Mouse (Mus musculus): ENCODE measurements around the gene Gm10972. TPM values are rescaled to one million over a fixed set of nuclear protein-coding genes. Genes with fewer than 3 reads are reported as not detected.
"Not testable (repeated sequence)": the region's sequence is repeated elsewhere in the genome, so short reads cannot be mapped to it uniquely, and the experiment has no call there.

Gene Gm10972
- not detected for polyA plus RNA-seq (2012; fragmentation: generic; extraction: Trizol)
- long read RNA-seq, experiment 1, result 0 reads
- long read RNA-seq, experiment 2, result 0 reads

DNA sequence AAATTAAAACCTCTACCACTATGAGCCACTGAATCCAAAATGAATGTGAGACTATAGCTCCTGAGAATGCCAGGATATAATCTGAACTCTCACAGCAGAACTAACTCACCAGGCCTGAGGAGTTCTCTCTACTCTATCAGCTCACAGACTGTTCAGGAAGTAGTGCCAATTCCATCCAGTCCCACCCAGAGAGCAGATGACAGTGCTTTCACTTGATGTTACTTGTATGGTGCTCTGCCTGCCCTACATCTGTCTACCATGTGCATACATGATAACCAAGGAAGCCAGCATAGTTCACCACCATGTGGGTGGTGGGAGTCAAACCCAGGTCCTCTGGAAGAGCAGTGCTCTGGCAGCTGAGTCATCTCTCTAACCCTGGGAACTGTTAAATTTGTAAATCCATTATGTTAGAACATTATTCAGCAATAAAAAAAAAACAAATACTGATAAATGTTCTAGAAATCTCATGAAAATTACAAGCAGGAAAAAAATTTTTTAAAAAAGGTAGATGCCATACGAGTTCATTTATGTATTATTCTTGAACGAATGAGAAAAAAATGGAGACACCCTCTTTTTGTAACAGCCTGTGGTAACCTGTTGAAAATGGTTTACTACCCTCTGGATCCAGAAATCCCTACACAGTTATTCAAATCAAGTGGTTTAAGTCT is at the start of gene Gm10972:
Gm10972 (plus strand) TSS at position 618 of the 668 bp plus-strand sequence.
- not testable (repeated sequence) for H3K79me2 ChIP-seq (ENCODE audit: control insufficient read depth, insufficient read depth); H3K36me3 ChIP-seq (ENCODE audit: control insufficient read depth, insufficient read depth); H3ac ChIP-seq (ENCODE audit: control insufficient read depth, insufficient read length, low read depth); H3K79me3 ChIP-seq (ENCODE audit: low read depth); H3K4me3 ChIP-seq (ENCODE audit: insufficient read depth, poor library complexity, severe bottlenecking); H3K27me3 ChIP-seq (ENCODE audit: control insufficient read depth, insufficient read depth, insufficient read length)

DNA sequence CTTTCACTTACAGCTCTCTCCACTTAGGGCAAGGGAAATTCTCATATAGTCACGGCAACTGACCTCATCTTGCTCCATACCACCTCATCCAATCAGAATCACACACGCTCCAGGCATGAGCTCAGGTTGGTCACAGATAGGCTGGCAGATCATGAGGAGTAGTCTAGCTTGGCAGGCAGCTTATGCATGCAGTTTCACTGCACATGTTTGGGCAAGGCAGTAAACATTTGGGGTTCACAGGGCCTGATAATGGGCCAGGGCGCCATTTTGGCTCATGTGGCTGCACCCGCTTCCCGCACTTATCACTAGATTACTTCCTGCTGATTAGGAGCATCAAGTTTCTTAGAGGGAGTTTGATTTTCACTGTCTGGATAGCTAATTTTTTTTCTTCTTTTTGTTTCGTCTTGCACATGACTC is 47.0 kb upstream of the Gm10972 start:
- Histone ChIP-seq H3K79me2 (ENCODE audit: control insufficient read depth, insufficient read depth) (no peaks in the 10 kb centered on the region), H3K36me3 (ENCODE audit: control insufficient read depth, insufficient read depth) (no peaks in the 10 kb centered on the region), H3K4me3 (ENCODE audit: insufficient read depth, poor library complexity, severe bottlenecking) (no peak overlapping the region), H3ac (ENCODE audit: control insufficient read depth, insufficient read length, low read depth) (no peak overlapping the region), H3K79me3 (ENCODE audit: low read depth) (no peaks in the 10 kb centered on the region), H3K27me3 (ENCODE audit: control insufficient read depth, insufficient read depth, insufficient read length) (no peaks in the 10 kb centered on the region)
- TF ChIP-seq USF1 (IDR thresholded peaks at IDR 0.05; ENCODE audit: low read depth), result no peak
- no peak for TF ChIP-seq CEBPB (IDR thresholded peaks at IDR 0.05; ENCODE audit: low read depth)
- TF ChIP-seq MYOG (IDR thresholded peaks at IDR 0.05; ENCODE audit: control insufficient read depth, extremely low read depth, insufficient read length), result no peak
- no peak for TF ChIP-seq CTCF (IDR thresholded peaks at IDR 0.05; ENCODE audit: control insufficient read depth, insufficient read depth, insufficient read length)
- no peak for TF ChIP-seq MAX (IDR thresholded peaks at IDR 0.05)
- no peak for TF ChIP-seq MYOD1 (IDR thresholded peaks at IDR 0.05; ENCODE audit: control insufficient read depth, insufficient read length, low read depth)
- TF ChIP-seq FOSL1 (IDR thresholded peaks at IDR 0.05; ENCODE audit: insufficient read depth, low read length, poor library complexity, severe bottlenecking), result no peak

DNA sequence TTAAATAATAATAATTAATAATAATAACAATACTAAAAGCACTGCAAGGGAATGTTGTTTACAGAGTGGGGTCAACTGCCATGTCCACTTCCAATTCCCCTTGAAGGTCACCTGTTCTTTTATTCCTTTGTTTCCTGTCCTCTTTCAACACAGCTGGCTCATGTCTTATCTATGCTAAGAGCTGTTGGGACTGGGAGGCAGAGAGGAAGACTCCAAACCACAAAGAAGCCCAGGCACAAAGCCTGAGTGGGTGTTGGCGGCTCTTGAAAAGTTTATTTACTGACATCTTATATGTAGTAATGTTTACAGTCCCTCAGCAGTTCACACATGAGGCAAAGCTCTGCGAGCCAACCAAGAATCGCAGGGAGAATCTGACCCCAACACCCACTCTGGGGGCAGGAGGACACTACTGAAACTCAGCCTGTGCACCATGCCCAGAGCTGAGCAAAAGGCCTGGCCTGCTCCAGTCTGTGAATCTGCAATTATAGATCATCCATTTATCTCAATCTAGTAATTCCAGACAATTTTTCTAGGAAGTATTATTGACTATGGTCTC is 45.6 kb upstream of the Gm10972 start:
- no peaks in the 10 kb centered on the region for H3K27me3 ChIP-seq (ENCODE audit: control insufficient read depth, insufficient read depth, insufficient read length)
- H3K79me2 ChIP-seq (ENCODE audit: control insufficient read depth, insufficient read depth), result no peaks in the 10 kb centered on the region
- TF ChIP-seq FOSL1 (IDR thresholded peaks at IDR 0.05; ENCODE audit: insufficient read depth, low read length, poor library complexity, severe bottlenecking), result no peak
- no peak for TF ChIP-seq USF1 (IDR thresholded peaks at IDR 0.05; ENCODE audit: low read depth)
- TF ChIP-seq MYOG (IDR thresholded peaks at IDR 0.05; ENCODE audit: control insufficient read depth, extremely low read depth, insufficient read length), result no peak
- TF ChIP-seq CEBPB (IDR thresholded peaks at IDR 0.05; ENCODE audit: low read depth), result no peak
- no peak overlapping the region for H3K4me3 ChIP-seq (ENCODE audit: insufficient read depth, poor library complexity, severe bottlenecking)
- H3K36me3 ChIP-seq (ENCODE audit: control insufficient read depth, insufficient read depth), result no peaks in the 10 kb centered on the region
- H3K79me3 ChIP-seq (ENCODE audit: low read depth), result no peaks in the 10 kb centered on the region
- H3ac ChIP-seq (ENCODE audit: control insufficient read depth, insufficient read length, low read depth), result no peak overlapping the region

DNA sequence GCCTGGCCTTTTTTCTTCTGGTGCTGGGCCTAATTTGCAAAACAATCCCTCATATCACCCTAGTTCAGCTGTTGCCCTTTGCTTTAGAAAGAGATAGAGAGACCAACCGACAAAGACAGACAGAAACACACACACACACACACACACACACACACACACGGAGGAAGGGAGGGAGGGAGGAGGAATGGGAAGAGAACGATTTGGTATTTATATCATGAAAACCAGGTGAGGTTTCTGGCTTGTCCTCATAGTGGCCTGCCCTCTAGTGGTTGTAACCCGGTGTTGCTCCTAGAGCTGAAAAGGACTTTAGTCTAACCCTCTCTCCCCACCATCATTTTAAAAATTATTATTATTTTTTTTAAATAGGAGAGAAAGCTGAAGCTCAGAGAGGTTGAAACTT is 41.0 kb upstream of the Gm10972 start:
- no peak for TF ChIP-seq FOSL1 (IDR thresholded peaks at IDR 0.05; ENCODE audit: insufficient read depth, low read length, poor library complexity, severe bottlenecking)
- no peak for TF ChIP-seq USF1 (IDR thresholded peaks at IDR 0.05; ENCODE audit: low read depth)
- peak; percentile 26 for TF ChIP-seq CTCF (IDR thresholded peaks at IDR 0.05; ENCODE audit: control insufficient read depth, insufficient read depth, insufficient read length)
- no peak for TF ChIP-seq MYOG (IDR thresholded peaks at IDR 0.05; ENCODE audit: control insufficient read depth, extremely low read depth, insufficient read length)
- TF ChIP-seq MAX (IDR thresholded peaks at IDR 0.05), result no peak
- no peaks in the 10 kb centered on the region for H3K27me3 ChIP-seq (ENCODE audit: control insufficient read depth, insufficient read depth, insufficient read length)
- no peak overlapping the region for H3ac ChIP-seq (ENCODE audit: control insufficient read depth, insufficient read length, low read depth)
- H3K79me3 ChIP-seq (ENCODE audit: low read depth), result no peaks in the 10 kb centered on the region
- H3K4me3 ChIP-seq (ENCODE audit: insufficient read depth, poor library complexity, severe bottlenecking), result no peak overlapping the region
- H3K79me2 ChIP-seq (ENCODE audit: control insufficient read depth, insufficient read depth), result no peaks in the 10 kb centered on the region
- no peaks in the 10 kb centered on the region for H3K36me3 ChIP-seq (ENCODE audit: control insufficient read depth, insufficient read depth)

DNA sequence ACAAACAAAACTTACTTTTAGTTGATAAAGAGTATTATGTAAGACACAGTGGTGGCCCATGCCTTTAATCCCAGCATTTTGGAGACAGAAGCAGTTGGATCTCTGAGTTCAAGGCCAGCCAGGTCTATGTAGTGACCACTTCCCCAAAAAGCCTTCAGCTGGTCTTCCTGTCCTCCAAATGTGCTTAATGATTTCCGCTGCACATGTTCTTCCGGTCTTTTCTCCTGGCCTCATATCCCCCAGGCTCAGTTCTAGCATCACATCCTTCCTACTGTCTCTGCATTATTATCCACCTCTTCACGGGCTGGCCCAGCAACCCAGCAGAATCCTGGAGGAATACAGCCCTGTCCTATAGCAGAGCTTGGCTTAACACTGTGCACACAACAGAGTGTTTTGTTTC is 33.3 kb upstream of the Gm10972 start:
- Histone ChIP-seq H3K4me3 (ENCODE audit: insufficient read depth, poor library complexity, severe bottlenecking) (no peak overlapping the region), H3ac (ENCODE audit: control insufficient read depth, insufficient read length, low read depth) (no peak overlapping the region), H3K79me3 (ENCODE audit: low read depth) (no peaks in the 10 kb centered on the region), H3K36me3 (ENCODE audit: control insufficient read depth, insufficient read depth) (no peaks in the 10 kb centered on the region), H3K27me3 (ENCODE audit: control insufficient read depth, insufficient read depth, insufficient read length) (no peaks in the 10 kb centered on the region), H3K79me2 (ENCODE audit: control insufficient read depth, insufficient read depth) (no peaks in the 10 kb centered on the region)
- no peak for TF ChIP-seq MYOD1 (IDR thresholded peaks at IDR 0.05; ENCODE audit: control insufficient read depth, insufficient read length, low read depth)
- TF ChIP-seq USF1 (IDR thresholded peaks at IDR 0.05; ENCODE audit: low read depth), result no peak
- no peak for TF ChIP-seq CEBPB (IDR thresholded peaks at IDR 0.05; ENCODE audit: low read depth)
- no peak for TF ChIP-seq MYOG (IDR thresholded peaks at IDR 0.05; ENCODE audit: control insufficient read depth, extremely low read depth, insufficient read length)
- no peak for TF ChIP-seq CTCF (IDR thresholded peaks at IDR 0.05; ENCODE audit: control insufficient read depth, insufficient read depth, insufficient read length)

DNA sequence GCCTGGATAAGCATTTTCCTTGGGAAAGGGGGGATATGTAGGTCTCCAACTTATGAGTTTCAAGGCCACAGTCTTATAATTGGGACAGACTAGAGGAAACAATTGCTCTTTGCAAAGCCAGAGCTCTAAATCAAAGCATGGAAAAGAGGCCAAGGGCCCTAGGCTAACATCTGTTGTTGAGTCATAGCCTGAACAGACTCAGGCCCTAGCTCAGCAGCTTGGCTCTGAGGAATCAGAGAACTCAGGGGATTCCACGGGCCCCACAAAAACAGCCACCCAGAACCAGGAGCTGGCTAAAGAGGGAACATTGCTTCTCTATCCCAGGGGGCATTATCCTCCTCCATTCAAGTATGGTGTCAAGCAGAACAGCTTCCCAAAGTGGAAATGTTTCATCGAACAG is 32.3 kb upstream of the Gm10972 start:
- no peak overlapping the region for H3K4me3 ChIP-seq (ENCODE audit: insufficient read depth, poor library complexity, severe bottlenecking)
- no peaks in the 10 kb centered on the region for H3K27me3 ChIP-seq (ENCODE audit: control insufficient read depth, insufficient read depth, insufficient read length)
- H3ac ChIP-seq (ENCODE audit: control insufficient read depth, insufficient read length, low read depth), result no peak overlapping the region
- TF ChIP-seq MYOD1 (IDR thresholded peaks at IDR 0.05; ENCODE audit: control insufficient read depth, insufficient read length, low read depth) (no peak), MYOG (IDR thresholded peaks at IDR 0.05; ENCODE audit: control insufficient read depth, extremely low read depth, insufficient read length) (no peak), FOSL1 (IDR thresholded peaks at IDR 0.05; ENCODE audit: insufficient read depth, low read length, poor library complexity, severe bottlenecking) (no peak), CEBPB (IDR thresholded peaks at IDR 0.05; ENCODE audit: low read depth) (no peak), CTCF (IDR thresholded peaks at IDR 0.05; ENCODE audit: control insufficient read depth, insufficient read depth, insufficient read length) (no peak), MAX (IDR thresholded peaks at IDR 0.05) (no peak)
- no peaks in the 10 kb centered on the region for H3K36me3 ChIP-seq (ENCODE audit: control insufficient read depth, insufficient read depth)
- no peaks in the 10 kb centered on the region for H3K79me3 ChIP-seq (ENCODE audit: low read depth)
- H3K79me2 ChIP-seq (ENCODE audit: control insufficient read depth, insufficient read depth), result no peaks in the 10 kb centered on the region
